Mouse (Mus musculus) hindbrain, embryonic 16.5 days (tissue): ENCODE data around the gene Cap2. TPM values are rescaled to one million over a fixed set of nuclear protein-coding genes. Genes with fewer than 3 reads are reported as not detected.

Experiments
- ATAC-seq: fragments of 200-750 bp; cut with Nextera tagmentation; 2 replicates; pipeline ENCODE4 v1.8.0; 2017; ENCODE audit warnings: moderate TSS enrichment, moderate library complexity
- H3K27ac ChIP-seq: fragments of 300-500 bp; sonication (generic); 2 replicates; pipeline ENCODE4 v1.5.1; 2014; ENCODE audit warnings: low read depth, mild to moderate bottlenecking, control low read depth, low read length, moderate library complexity
- H3K27me3 ChIP-seq: fragments of 300-500 bp; sonication (generic); replicated peaks from 2 replicates; pipeline ENCODE4 v1.6.1; 2014; ENCODE audit warnings: low read length; ENCODE audit not compliant: control insufficient read depth, insufficient read depth
- H3K36me3 ChIP-seq: fragments of 300-500 bp; sonication (generic); 2 replicates; pipeline ENCODE4 v1.6.1; 2014; ENCODE audit warnings: mild to moderate bottlenecking, low read length, moderate library complexity, mixed read lengths; ENCODE audit not compliant: control insufficient read depth, insufficient read depth
- H3K4me1 ChIP-seq: fragments of 300-500 bp; sonication (generic); 2 replicates; pipeline ENCODE4 v1.6.1; 2014; ENCODE audit warnings: low read depth, low read length; ENCODE audit not compliant: control insufficient read depth, insufficient read depth
- H3K4me2 ChIP-seq: fragments of 300-500 bp; sonication (generic); 2 replicates; pipeline ENCODE4 v1.6.1; 2014; ENCODE audit warnings: mild to moderate bottlenecking, low read length, control low read depth, moderate library complexity
- H3K4me3 ChIP-seq: fragments of 300-500 bp; sonication (generic); 2 replicates; pipeline ENCODE4 v1.5.1; 2014; ENCODE audit warnings: mild to moderate bottlenecking, low read length, control low read depth, moderate library complexity
- H3K9ac ChIP-seq: fragments of 300-500 bp; sonication (generic); 2 replicates; pipeline ENCODE4 v1.6.1; 2014; ENCODE audit warnings: low read depth, mild to moderate bottlenecking, control low read depth, low read length, moderate library complexity
- H3K9me3 ChIP-seq: fragments of 300-500 bp; sonication (generic); 2 replicates; pipeline ENCODE4 v1.6.1; 2014; ENCODE audit warnings: mild to moderate bottlenecking, low read length, moderate library complexity; ENCODE audit not compliant: control insufficient read depth
- WGBS: fragments of 180-500 bp; shearing (Covaris S2); extraction: QIAGEN DNeasy Blood & Tissue Kit; methylation state at CpG from one replicate; pipeline ENCODE4 v1.1.7; 2014; 5-methylcytosine and 5-hydroxymethylcytosine counted together
- polyA plus RNA-seq: library from polyadenylated mRNA; unstranded; fragments of >200 nt; fragmentation: Nextera tagmentation; extraction: Ambion mirVana; gene quantifications from 2 replicates; pipeline ENCODE4 v1.2.1, GENCODE M21; 2015

Cap2 gene
- polyA plus RNA-seq, 1 experiment from 2014 or later = 12.9 TPM

- Histone ChIP-seq H3K4me1 (no peaks in the 10 kb centered on the region), H3K27me3 (no peaks in the 10 kb centered on the region), H3K9me3 (no peaks in the 10 kb centered on the region), H3K4me2 (no peak overlapping the region), H3K9ac (no peak overlapping the region), H3K36me3 (no peaks in the 10 kb centered on the region), H3K27ac (no peak overlapping the region), H3K4me3 (no peak overlapping the region)
- ATAC-seq = no peak
- 82% methylated on average over 5 of the region's 5 CpGs for WGBS
These were observed 99.0 kb downstream of the Cap2 start for GRCm38 (mm10) chr13:46600694-46601093.

- H3K4me2 ChIP-seq = no peak overlapping the region
- no peaks in the 10 kb centered on the region for H3K36me3 ChIP-seq
- H3K4me1 ChIP-seq = no peaks in the 10 kb centered on the region
- no peaks in the 10 kb centered on the region for H3K27me3 ChIP-seq
- H3K9ac ChIP-seq = no peak overlapping the region
- no peak overlapping the region for H3K27ac ChIP-seq
- H3K9me3 ChIP-seq = no peaks in the 10 kb centered on the region
- H3K4me3 ChIP-seq = no peak overlapping the region
- ATAC-seq = no peak
- WGBS = 65% methylated on average over 2 of the region's 2 CpGs
These were observed 99.7 kb downstream of the Cap2 start for GRCm38 (mm10) chr13:46601386-46601785.

- Histone ChIP-seq H3K36me3 (no peaks in the 10 kb centered on the region), H3K9me3 (no peaks in the 10 kb centered on the region), H3K27ac (no peak overlapping the region), H3K4me2 (no peak overlapping the region), H3K4me3 (no peak overlapping the region), H3K9ac (no peak overlapping the region), H3K27me3 (no peaks in the 10 kb centered on the region), H3K4me1 (no peaks in the 10 kb centered on the region)
- WGBS = 90% methylated on average over 11 of the region's 11 CpGs
- ATAC-seq = no peak
These were observed 101.0 kb downstream of the Cap2 start for GRCm38 (mm10) chr13:46602674-46603073.

GRCm38 (mm10) chr13:46611033-46611432, 109.4 kb downstream of the Cap2 start:
- H3K27me3 ChIP-seq = no peaks in the 10 kb centered on the region
- no peak overlapping the region for H3K9ac ChIP-seq
- no peak for ATAC-seq
- no peak overlapping the region for H3K4me3 ChIP-seq
- H3K27ac ChIP-seq = no peak overlapping the region
- H3K36me3 ChIP-seq = no peaks in the 10 kb centered on the region
- 81% methylated on average over 3 of the region's 3 CpGs for WGBS
- no peak overlapping the region for H3K4me2 ChIP-seq
- no peaks in the 10 kb centered on the region for H3K9me3 ChIP-seq
- H3K4me1 ChIP-seq = no peaks in the 10 kb centered on the region

GRCm38 (mm10) chr13:46613694-46614272, 112.1 kb downstream of the Cap2 start:
- Histone ChIP-seq H3K9ac (no peak overlapping the region), H3K27ac (no peak overlapping the region), H3K4me3 (no peak overlapping the region), H3K4me1 (no peaks in the 10 kb centered on the region), H3K36me3 (no peaks in the 10 kb centered on the region), H3K27me3 (no peaks in the 10 kb centered on the region), H3K9me3 (no peaks in the 10 kb centered on the region), H3K4me2 (no peak overlapping the region)
- ATAC-seq = no peak
- WGBS = 88% methylated on average over 6 of the region's 6 CpGs

DNA sequence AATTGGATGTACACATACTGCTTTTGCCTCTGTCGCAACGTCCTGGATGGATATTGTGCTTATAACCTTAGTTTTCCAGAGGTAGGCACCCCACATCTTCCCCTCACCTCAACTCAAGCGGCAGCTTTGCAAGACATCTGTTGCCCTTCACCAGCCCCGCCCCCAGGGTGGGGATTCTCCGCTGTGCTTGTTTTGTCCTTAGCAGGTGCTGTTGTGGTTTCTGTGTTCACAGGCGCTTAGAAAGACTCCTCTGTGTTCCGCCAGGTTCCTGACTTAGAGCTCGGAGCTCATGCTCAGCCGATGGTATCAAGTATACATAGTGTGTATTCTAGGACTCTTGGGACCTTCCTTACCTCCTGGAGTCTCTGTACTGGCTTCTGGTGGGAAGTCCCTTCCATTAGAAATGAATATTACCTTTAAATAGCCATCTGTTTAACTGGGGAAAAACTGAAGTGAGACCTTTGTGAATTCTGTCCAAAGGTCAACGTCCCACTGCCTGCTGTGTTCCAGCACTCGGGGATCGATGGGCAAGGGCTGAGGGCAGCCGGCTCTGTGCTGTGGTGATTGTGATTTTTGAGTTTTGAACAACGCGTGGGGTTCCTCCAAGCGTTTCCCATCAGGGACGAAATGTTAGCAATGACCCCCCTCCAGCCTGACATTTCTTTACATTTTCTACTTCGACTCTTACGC, 115.2 kb downstream of the Cap2 start:
- ATAC-seq = no peak
- no peak overlapping the region for H3K27ac ChIP-seq
- 85% methylated on average over 19 of the region's 19 CpGs for WGBS

GRCm38 (mm10) chr13:46619633-46620032, 118.0 kb downstream of the Cap2 start:
- 34% methylated on average over 11 of the region's 11 CpGs for WGBS
- H3K4me2 ChIP-seq = peak overlapping the region; percentile 29; the same call in 1 of the 2 replicates
- peak; percentile 63 for ATAC-seq

More for the DNA sequence above, 115.2 kb downstream of the Cap2 start:
- Histone ChIP-seq H3K9me3 (no peaks in the 10 kb centered on the region), H3K36me3 (no peaks in the 10 kb centered on the region), H3K4me2 (no peak overlapping the region), H3K27me3 (no peaks in the 10 kb centered on the region), H3K4me3 (no peak overlapping the region), H3K9ac (no peak overlapping the region), H3K4me1 (peaks cover 4% of the 10 kb centered on the region)

GRCm38 (mm10) chr13:46620964-46621757, 119.5 kb downstream of the Cap2 start:
- Histone ChIP-seq H3K27ac (no peak overlapping the region), H3K27me3 (no peaks in the 10 kb centered on the region), H3K4me1 (peaks cover 4% of the 10 kb centered on the region), H3K4me3 (no peak overlapping the region), H3K9ac (no peak overlapping the region), H3K36me3 (no peaks in the 10 kb centered on the region), H3K9me3 (no peaks in the 10 kb centered on the region; the same call in 1 of the 2 replicates), H3K4me2 (no peak overlapping the region)
- WGBS = 92% methylated on average over 7 of the region's 7 CpGs
- no peak for ATAC-seq

More at GRCm38 (mm10) chr13:46619633-46620032, 118.0 kb downstream of the Cap2 start:
- no peaks in the 10 kb centered on the region; the same call in 1 of the 2 replicates for H3K9me3 ChIP-seq
- H3K36me3 ChIP-seq = no peaks in the 10 kb centered on the region
- H3K9ac ChIP-seq = no peak overlapping the region
- no peaks in the 10 kb centered on the region for H3K27me3 ChIP-seq
- H3K4me3 ChIP-seq = no peak overlapping the region
- peaks cover 4% of the 10 kb centered on the region for H3K4me1 ChIP-seq
- H3K27ac ChIP-seq = no peak overlapping the region

- H3K27me3 ChIP-seq = no peaks in the 10 kb centered on the region
- H3K9ac ChIP-seq = no peak overlapping the region
- no peaks in the 10 kb centered on the region for H3K36me3 ChIP-seq
- H3K4me3 ChIP-seq = no peak overlapping the region
- H3K9me3 ChIP-seq = no peaks in the 10 kb centered on the region; the same call in 1 of the 2 replicates
- 86% methylated on average over 9 of the region's 9 CpGs for WGBS
- peaks cover 7% of the 10 kb centered on the region for H3K4me1 ChIP-seq
- no peak overlapping the region for H3K27ac ChIP-seq
- no peak for ATAC-seq
- no peak overlapping the region for H3K4me2 ChIP-seq
These were observed 125.0 kb downstream of the Cap2 start for GRCm38 (mm10) chr13:46626608-46627007.
